Mouse (Mus musculus) cerebral cortex, adult 2 months (tissue): Measurements from ENCODE around the gene Gm48551.

Source experiments
- WGBS: fragments of 180-500 bp; shearing (Covaris S2); methylation state at CpG from one replicate; pipeline ENCODE4 v1.1.7; 2018; 5-methylcytosine and 5-hydroxymethylcytosine counted together

Gene Gm48551

GRCm38 (mm10) chr10:81356991-81357844 lies 27.0 kb upstream of the Gm48551 start, which contains the start of gene Mfsd12:
Gene Mfsd12, plus strand, starts transcription at chr10:81357491.
- 2% methylated on average over 79 of the region's 79 CpGs for WGBS

GRCm38 (mm10) chr10:81358209-81358608 lies 26.1 kb upstream of the Gm48551 start:
- WGBS, result 38% methylated on average over 4 of the region's 4 CpGs

GRCm38 (mm10) chr10:81358841-81359240 lies 25.4 kb upstream of the Gm48551 start:
- 89% methylated on average over 1 of the region's 1 CpGs for WGBS

GRCm38 (mm10) chr10:81360721-81361120 lies 23.5 kb upstream of the Gm48551 start:
- WGBS, result 73% methylated on average over 8 of the region's 8 CpGs

- 84% methylated on average over 12 of the region's 12 CpGs for WGBS
These were observed 21.8 kb upstream of the Gm48551 start for GRCm38 (mm10) chr10:81362336-81362949.

GRCm38 (mm10) chr10:81363436-81364346 lies 20.6 kb upstream of the Gm48551 start:
- WGBS, result 51% methylated on average over 54 of the region's 54 CpGs

- WGBS, result 26% methylated on average over 28 of the region's 28 CpGs
These were observed 19.6 kb upstream of the Gm48551 start for GRCm38 (mm10) chr10:81364666-81365065.

- 42% methylated on average over 4 of the region's 4 CpGs for WGBS
These were observed 19.2 kb upstream of the Gm48551 start for GRCm38 (mm10) chr10:81365073-81365472.

GRCm38 (mm10) chr10:81365672-81366476 lies 18.4 kb upstream of the Gm48551 start, which contains the start of gene 4930404N11Rik:
Gene 4930404N11Rik, minus strand, starts transcription at chr10:81365816.
- 30% methylated on average over 12 of the region's 12 CpGs for WGBS

GRCm38 (mm10) chr10:81366477-81367206 lies 17.6 kb upstream of the Gm48551 start:
- 59% methylated on average over 6 of the region's 6 CpGs for WGBS

GRCm38 (mm10) chr10:81367207-81367495 lies 17.1 kb upstream of the Gm48551 start:
- 76% methylated on average over 6 of the region's 6 CpGs for WGBS

GRCm38 (mm10) chr10:81375322-81375721 lies 8.9 kb upstream of the Gm48551 start:
- 92% methylated on average over 10 of the region's 10 CpGs for WGBS

- WGBS, result 39% methylated on average over 6 of the region's 6 CpGs
These were observed 7.5 kb upstream of the Gm48551 start for GRCm38 (mm10) chr10:81376561-81377361.

- 36% methylated on average over 2 of the region's 2 CpGs for WGBS
These were observed 7.0 kb upstream of the Gm48551 start for GRCm38 (mm10) chr10:81377362-81377664.

GRCm38 (mm10) chr10:81377793-81378552 lies 6.3 kb upstream of the Gm48551 start, which contains the start of gene Fzr1:
Gene Fzr1, minus strand, starts transcription at chr10:81378516.
- 1% methylated on average over 58 of the region's 59 CpGs for WGBS

GRCm38 (mm10) chr10:81378553-81379182 lies 5.6 kb upstream of the Gm48551 start:
- WGBS, result 1% methylated on average over 46 of the region's 46 CpGs

- 58% methylated on average over 3 of the region's 3 CpGs for WGBS
These were observed 5.1 kb upstream of the Gm48551 start for GRCm38 (mm10) chr10:81379183-81379553.

- WGBS, result 89% methylated on average over 6 of the region's 6 CpGs
These were observed 4.4 kb upstream of the Gm48551 start for GRCm38 (mm10) chr10:81379809-81380378.
